Mouse (Mus musculus) T-helper 2 cell (primary cell): ENCODE measurements around the gene Dusp12.

ENCODE experiments used
- in situ Hi-C: fragments of 300-600 bp; cut with MboI, MseI; formaldehyde crosslinking; loops from one replicate; pipeline ENCODE4 v1.15.1; 2025; ENCODE audit warnings: high pct_unique_total_duplicates

Dusp12 gene

DNA sequence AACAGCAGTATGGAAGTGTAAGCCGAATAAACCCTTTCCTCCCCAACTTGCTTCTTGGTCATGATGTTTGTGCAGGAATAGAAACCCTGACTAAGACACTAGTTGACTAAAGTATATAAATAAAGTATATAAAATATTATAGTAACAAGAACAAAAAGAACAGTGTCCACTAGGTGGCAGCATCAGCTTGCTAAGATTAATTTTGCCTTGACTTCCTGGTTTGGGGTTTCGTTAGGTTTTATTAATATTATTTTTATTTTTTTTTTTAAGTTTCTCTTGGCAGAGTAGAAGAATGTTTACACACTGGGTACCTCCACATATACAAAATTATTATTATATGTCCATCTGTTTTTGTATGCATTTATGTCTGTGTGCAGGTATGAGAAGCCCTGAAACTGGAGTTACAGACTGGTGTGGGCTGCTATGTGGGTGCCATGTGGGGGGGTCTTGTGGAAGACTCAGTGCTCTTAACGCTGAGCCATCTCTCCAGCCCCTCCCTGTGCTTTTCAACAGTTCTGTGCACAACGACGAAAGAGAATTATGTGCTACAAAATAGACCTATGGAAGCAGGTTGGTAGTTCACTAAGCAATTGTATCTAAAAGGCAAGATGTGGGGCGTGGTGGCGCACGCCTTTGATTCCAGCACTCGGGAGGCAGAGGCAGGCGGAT, 15.6 kb upstream of the Dusp12 start:
- in situ Hi-C loops: loop anchor here (5.0 kb wide), 1 partner anchor 96 kb away; no protein-coding TSS in a partner anchor

DNA sequence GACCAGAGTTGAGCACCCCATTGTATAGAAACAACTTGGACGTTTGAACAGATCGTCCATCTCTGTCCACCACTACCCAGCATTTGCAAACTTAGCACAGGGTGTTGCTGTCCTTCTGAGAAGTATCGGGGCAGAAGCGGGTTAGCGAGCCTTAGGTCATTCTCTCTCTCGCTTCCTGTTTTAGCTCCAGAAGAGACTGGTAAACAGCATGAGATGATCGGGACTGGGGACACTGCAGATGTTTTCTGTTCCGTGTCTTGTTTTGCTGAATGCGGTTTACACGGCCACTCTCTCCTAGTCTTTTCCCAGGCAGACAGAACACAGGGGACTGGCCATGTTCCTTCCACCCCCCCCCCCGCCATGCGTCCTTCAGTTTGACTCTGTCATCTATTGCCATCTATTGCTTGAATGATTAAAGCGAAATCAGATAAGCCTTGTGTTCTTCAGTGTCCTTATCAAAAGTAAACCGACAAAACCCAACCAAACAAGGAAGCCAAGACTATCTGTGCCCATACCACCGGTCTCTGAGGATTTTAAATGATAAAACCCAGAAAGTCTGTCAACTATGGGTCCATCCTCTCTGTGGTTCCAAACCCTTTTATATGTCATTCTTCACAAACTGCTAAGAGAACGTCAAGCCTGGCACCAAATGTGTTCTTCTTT, 13.2 kb upstream of the Dusp12 start:
- in situ Hi-C loops: no loop called here

DNA sequence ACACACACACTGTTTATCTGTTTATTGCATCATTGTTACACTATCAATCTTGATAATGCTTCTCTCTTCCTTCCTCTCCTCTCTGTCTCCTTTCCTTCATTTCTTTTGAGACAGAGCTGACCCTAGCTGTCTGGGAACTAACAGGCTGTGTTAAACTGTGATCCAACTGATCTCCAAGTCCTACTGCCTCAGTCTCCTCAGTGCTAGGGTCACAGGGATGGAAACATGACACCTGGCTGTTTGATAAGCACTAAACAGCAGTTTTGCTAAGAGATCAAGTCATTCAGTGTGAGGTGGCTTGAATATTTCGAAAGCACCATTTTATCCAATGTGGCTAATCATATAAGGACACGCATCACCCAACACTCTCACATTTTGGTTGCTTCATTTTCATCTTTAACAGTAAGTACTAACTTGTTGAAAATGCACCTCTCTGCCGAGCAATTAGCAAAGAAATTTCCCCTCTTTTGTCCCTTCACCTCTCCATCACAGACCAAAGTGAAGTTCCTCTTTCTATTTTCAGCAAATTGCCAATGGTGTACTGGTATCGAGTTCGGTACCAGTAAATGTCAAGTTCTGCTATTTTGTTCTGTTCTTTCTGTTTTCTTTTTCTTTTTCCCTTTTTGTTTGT, 11.4 kb upstream of the Dusp12 start:
- in situ Hi-C loops: no loop called here

DNA sequence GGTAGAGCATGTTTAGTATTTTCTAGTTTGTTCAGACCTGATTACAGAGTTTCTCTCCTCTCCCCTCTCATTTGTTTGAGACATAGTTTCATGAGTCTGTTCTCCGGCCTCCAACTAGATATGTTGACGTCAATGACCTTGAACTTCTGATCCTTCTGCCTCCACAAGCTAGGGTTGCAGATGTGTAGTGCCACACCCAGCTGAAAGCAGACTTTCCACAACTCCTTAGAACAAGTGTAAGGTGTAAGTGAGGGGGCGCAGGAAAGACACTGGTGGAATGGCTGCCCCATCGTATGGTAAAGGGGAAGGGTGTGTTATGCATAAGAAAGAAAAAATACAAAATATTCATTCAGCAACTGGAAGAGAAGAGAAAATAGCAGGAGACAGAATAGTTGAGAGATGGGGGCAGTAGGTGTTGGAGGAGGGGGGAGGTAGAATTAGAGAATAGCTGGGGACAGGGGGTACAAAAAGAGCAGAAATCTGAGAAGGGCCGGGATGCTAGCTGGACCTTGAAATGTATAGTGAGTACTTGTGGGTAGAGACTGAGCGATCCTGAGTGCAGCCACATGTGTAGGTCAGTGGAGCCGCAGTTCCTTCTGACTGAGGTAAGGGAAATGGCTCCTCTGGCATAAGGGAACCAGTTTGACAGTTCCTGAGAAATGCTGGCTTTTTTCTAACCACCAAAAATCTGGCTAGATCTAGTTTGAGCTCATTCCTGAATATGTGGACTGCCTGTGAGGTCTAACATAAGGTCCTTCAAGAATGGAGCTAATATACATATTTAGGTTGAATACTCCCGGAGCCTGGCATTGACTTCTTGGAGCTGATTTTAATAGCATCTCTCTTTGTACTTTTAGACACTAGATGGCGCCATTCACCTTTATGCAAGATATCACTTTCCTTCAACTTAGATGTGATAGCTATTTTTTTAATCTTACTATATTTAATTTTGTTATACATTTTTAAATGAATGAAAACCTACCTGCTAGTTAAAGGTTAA, 9.6 kb upstream of the Dusp12 start:
- in situ Hi-C loops: no loop called here

DNA sequence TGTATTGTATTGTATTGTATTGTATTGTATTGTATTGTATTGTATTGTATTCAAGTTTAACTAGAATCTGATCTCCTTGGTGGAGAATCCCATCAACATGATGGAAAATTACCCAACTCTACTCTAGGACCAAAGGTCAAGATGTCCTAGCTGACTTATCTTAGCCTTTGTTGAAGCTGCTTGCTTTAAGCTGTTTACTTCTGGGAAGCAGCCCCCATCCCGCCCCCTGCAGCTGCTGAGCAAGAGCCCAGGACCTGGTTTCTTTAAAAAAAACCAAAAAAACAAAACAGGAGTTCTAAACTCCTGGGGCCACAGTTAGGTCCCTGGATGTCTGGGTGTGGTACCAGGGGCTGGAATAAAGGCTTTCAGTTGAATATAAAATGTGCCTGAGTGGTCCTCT, 6.9 kb upstream of the Dusp12 start:
- in situ Hi-C loops: no loop called here

DNA sequence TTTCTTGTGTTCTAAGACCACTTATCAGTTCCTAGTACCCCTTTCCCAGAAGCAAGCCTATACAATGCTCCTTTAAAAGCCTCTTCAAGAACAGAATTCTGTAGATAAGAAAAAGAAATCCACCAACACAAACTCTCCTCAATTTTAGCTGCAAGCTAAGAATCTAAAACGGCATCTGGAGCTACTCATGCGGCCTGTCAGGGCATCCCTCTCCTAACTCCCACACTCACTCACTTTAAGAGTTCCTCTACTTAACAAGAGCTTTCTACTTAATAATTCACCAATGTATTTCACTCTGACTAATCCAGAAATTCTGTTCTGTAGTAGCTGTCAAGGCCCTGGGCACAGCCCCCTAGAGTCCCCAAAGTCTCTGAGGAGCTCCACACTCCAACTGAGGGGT, 6.3 kb upstream of the Dusp12 start:
- in situ Hi-C loops: no loop called here

DNA sequence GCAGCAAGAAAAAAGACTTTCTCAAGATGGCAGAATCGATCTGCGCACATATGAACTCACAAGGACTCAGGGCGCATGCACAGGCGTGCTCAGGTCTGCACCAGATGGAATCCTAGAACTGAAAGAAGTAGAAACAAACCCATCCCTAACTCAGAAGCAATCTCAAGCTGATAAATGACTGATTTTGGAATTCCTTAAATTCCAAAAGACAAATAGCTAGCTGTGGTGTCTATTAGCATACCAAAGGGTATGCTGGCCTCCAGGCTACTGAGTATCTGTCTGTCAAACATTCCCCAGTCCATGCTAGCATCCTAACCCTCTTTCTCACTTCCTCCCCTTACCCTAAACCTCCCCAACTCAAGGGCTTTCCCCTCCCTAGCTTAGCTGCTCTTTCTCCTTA, 4.0 kb upstream of the Dusp12 start:
- in situ Hi-C loops: no loop called here

DNA sequence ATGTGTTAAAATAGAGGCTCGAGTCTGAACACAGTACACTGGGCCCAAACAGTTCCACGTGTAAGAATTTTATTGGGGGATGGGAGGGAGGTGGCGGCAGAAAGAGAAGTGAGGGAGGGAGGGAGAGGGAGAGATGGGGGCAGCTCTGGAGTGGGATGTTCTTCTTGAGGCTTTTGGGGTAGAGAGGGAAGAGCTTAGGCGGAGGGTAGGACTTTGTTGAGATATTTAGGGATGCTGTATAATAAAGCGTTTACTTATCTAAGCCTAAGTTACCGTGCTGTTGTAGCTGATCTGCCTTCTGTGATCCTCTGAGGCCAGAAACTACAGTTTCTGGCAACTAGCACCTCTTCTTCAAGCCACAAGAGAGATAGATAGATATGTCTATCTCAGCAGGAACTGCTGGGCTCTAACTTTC, 711 bp upstream of the Dusp12 start:
- in situ Hi-C loops: no loop called here

DNA sequence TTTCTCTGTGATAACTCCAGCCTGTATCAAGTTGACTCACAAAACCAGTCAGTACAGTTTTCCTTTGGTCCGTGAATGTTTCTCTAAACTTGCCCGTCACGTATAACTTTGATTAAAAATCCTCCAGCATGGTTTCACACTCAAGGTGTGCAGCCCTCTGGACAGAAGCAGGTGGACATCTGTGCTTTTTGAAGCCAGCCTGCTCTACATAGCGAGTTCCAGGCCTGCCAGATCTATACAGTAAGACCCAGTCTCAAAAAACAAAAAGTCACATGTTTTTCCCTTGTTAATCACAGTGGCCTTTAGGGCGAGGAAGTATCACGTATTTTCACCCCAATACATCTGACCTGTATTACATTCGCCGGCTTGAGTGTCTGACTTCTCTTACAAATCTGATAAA, 950 bp downstream of the Dusp12 start:
- in situ Hi-C loops: no loop called here

DNA sequence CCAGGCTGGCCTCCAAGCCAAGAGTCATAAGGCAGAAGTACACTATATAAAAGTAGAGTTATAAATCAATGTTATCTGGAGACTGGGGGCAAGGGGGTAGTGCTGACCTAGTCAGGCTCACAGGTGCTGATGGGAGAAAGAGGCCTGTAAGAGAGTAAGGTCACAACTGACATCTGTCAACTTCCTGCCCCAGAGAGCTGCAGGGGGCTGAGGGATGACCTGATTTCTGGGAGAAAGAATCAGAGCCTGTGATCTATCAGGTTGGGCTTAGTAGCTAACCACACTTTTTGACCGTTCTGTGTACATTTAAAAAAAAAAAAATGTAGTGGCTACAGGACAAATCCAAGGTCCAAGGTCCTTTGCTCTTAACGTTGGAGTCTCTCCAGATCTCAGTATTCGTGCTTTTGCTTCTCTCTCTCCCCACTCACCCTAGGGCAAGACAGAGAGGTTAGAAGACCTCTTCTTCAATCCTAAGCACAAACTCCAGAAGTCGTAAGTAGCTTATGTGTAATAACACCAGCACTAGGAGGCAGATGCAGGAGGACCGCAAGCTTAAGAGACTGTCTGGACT, 2.3 kb downstream of the Dusp12 start:
- in situ Hi-C loops: no loop called here

DNA sequence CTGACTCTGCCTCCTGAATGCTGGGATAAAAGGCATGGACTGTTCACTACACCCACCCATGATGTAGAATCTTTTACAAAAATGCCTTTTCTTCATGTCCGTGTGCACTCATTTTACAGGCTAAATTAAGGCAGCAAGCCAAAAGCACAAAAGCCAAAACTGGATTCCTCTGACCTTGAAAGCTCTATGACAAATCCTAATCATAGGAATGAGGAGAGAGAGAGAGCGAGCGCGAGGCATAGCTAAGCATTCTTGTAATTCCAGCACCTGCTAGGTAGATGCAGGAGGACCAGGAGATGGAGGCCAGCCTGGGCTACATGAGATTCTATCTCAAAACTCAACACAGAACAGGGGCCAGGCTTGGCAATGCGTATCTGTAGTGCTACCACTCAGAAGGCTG, 8.4 kb downstream of the Dusp12 start:
- in situ Hi-C loops: no loop called here

DNA sequence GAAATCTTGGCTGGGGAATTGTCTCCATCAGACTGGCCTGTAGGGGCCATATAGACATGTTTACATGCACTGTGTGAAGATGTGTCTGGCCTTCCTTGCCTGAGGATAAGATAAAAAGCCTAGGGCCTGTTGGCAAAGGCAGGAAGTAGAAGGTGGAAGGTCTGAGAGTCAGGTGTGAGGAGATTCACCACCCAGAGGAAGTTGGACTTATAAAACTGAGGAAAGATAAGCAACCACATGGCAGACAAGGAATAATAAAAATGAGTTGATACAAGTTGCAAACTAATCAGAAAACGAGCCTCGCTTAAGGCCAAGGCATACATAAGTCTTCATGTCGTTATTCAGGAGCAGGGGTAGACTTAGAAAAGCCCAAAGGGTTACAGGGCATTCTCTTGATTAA, 9.7 kb downstream of the Dusp12 start:
- in situ Hi-C loops: no loop called here

DNA sequence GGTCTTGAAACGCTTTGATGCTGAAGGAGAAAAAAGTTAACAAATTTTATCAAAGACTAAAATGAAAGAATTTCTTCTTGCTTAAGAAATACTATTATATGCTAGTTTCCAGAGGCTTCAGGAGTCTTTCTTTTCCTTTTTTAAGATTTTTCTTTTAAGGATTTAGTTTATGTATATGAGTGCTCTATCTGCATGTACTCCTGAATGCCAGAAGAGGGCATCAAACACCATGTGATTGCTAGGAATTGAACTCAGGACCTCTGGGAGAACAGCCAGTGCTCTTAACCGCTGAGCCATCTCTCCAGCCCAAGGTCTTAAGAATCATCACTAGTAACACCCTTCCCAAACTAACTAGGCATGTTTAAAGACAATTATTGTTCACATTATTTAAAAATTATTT, 13.4 kb downstream of the Dusp12 start:
- in situ Hi-C loops: loop anchor here (25.0 kb wide), 1 partner anchor 1340 kb away; the partner anchor contains the start of genes Casq1 and Pea15a

DNA sequence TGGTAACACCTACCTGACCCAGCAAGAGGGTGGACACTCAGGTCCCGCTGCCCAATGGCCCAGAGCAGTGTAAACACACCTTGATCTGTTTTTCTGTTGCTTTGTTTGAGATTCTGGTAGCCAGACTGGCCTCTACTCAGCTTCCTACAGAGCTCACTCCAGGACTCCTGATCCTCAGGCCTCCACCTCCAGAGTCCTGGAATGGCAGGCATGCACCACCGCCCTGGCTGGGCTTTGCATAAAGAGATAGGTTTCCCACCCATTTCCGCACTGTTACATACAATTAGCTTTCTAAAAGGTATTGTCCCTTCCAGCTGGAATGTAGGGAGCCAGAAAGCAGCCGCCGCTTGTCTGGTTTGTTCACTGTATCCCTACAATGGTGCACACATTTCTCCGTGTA, 13.9 kb downstream of the Dusp12 start:
- in situ Hi-C loops: loop anchor here (25.0 kb wide), 1 partner anchor 1341 kb away; the partner anchor contains the start of genes Casq1 and Pea15a

DNA sequence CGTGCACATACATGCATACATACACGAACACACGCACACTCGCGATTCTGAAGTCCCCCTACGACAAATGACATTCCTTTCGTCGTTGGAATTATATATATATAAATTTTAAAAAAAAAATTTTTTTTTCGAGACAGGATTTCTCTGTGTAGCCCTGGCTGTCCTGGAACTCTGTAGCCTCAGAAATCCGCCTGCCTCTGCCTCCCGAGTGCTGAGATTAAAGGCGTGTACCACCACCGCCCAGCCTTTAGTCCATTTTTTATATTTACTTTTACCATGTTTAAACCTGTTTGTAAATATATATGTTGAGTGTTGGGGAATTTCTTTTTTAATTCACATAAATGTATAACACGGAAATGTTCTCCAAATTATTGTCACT, 16.4 kb downstream of the Dusp12 start:
- in situ Hi-C loops: loop anchor here (25.0 kb wide), 1 partner anchor 1343 kb away; the partner anchor contains the start of genes Casq1 and Pea15a

DNA sequence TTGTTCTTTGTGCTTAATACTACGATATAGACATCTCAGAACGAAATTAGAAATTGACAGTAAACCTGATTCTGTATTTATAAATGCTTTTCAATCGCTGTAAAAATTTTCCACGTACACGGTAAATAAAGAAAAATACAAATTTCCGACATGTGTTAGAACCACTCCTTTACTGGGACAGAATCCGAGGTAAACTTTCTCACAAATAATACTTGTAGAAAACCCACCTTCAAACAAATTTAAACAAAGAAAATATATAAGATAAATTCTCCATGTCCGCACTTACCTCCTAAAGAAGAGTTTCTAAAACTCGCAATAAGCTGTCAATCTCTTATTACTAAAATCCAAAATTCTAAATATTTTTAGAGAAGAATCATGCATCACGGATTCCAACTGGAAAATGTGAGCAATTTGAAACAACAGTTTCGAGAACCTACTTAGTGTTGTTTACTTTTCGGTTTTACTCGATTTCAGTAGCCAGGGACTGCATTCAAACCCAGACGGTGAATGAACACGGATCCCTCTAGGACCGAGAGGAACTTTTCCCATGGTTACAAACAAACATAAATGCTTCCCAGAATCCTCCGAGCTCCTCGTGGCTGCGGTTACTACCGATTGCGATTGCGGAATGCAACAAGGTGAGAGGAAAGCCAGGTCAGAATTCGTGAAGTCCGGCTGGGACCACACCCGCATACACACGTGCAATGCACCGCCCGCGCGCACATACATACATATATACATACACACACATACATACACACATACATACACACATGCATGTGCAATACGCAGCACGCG, 17.0 kb downstream of the Dusp12 start:
- in situ Hi-C loops: loop anchor here (25.0 kb wide), 1 partner anchor 1344 kb away; the partner anchor contains the start of genes Casq1 and Pea15a

DNA sequence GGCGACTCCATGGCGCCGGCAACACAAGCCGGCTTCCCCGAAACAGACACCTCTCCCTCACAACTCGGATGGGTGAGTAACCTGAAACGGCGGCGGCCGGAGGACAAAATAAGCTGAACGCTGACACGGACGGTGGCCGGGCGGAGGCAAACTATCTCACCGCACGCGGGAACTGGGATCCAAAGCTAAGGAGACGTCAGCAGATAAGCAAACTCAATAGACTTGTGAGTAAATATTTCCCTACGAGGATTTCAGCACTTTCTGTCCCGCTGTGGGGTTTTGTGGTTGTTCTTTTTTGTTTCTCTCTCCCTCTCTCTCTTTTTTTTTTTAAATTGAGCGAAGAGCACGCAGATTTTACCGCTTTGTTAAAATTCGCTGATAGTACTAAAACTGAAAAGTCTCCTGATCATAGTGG, 17.6 kb downstream of the Dusp12 start, which contains the start of gene Atf6:
Atf6 (minus strand) TSS at position 81 of the 415 bp plus-strand sequence.
- in situ Hi-C loops: loop anchor here (25.0 kb wide), 1 partner anchor 1345 kb away; the partner anchor contains the start of genes Casq1 and Pea15a

DNA sequence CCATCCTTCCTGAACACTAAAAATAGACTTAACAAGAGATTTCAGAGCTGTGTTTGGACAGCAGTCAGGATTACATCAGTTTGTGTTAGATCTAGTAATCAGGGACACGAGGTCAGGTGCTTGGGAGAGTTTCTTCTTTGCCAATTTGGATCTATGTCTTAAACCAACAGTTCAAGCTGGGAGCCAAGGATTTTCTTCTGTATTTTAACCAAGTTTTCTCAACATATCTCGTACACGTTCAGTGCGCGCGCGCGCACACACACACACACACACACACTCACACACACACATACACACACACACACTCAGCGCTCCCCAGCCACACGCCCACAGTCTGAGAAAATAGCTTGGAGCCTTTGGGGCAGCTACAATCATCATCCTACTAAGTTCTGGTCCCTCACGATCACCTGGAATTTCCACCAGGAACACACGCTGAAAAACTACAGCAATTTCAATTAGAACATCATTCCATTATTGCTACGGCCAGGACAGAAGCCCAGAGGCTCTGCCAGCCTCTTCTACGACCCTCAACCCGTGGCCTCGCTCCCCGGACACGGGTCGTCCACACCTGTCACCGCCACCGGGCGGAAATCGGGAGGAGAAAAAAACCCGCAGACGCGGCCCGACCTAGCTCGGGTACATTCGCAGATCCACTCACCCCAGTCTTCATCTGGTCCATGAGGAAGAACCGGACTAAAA, 18.2 kb downstream of the Dusp12 start:
- in situ Hi-C loops: loop anchor here (25.0 kb wide), 1 partner anchor 1345 kb away; the partner anchor contains the start of genes Casq1 and Pea15a

DNA sequence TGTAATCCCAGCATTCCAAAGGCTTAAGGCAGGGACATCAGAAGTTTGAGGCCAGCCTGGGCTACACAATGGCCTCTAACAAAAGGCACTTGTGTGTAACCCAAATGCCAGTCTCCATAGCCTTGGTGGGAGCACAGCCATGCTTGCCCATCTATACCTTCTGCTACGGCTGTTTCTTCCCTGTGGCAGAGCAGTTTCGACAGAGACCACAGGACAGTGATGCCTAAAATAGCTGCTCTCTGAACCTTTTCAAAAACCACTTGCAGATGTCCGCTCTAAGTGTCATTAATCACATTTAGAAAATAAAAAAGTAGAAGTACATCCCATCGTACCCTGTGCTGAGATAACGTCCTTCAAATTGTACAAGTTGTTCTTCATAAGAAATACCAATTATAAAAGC, 19.9 kb downstream of the Dusp12 start:
- in situ Hi-C loops: loop anchor here (25.0 kb wide), 1 partner anchor 1347 kb away; the partner anchor contains the start of genes Casq1 and Pea15a
